7 mouse cellular contexts compared by ENCODE assay signal in the genomic region with DNA sequence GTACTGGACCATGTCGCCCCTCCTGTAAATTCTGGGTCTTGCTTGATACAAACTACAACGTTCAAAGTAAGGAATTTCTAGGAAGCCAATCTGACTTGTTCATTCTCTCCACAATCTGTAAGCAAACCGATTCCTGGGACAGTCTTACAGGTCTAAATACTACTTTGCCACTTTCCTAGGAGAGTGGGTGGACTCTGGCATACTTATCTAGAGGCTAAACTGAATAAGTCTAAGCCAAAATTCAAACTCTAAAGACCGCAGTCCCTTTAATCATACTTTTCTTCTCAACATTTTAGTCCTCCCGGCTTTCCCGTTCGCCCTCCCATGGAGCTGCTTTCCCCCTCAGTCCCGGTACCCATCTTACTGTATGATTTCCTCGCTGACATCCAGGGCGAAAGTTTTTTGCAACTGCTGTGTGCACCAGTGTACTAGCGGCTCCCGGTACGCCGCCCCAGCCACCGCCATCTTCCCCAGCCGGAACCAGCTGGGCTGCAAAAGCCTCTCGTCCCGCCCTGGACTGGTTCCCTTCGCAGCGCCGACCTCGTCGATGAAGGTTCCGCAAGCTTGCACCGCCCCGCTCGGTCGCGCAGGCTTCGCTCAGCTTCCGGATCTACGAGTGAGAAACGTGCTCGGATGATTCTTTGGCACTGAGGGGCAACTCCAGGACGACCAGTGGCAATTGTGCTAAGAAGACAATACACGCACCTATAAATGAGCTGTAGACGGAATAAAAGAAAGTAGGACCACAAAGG. TPM values are rescaled to one million over a fixed set of nuclear protein-coding genes. Genes with fewer than 3 reads are reported as not detected.
DNase-seq lines count a peak whose midpoint lies in the region; ATAC-seq lines count a peak whose summit lies in the region.

No protein-coding gene starts in this region.

- H3K4me3 ChIP-seq in limb, embryonic 10.5 days: peak overlapping the region; percentile 76
- peak overlapping the region; percentile 67 for H3K4me3 ChIP-seq in midbrain, embryonic 13.5 days (replicated peaks)

- peaks cover 12% of the 10 kb centered on the region for H3K4me1 ChIP-seq in limb, embryonic 10.5 days
- peaks cover 11% of the 10 kb centered on the region for H3K4me1 ChIP-seq in midbrain, embryonic 13.5 days (replicated peaks)

- peaks cover 6% of the 10 kb centered on the region; the same call in 1 of the 2 replicates for H3K36me3 ChIP-seq in limb, embryonic 10.5 days
- H3K36me3 ChIP-seq in midbrain, embryonic 13.5 days: peaks cover 5% of the 10 kb centered on the region; the same call in 1 of the 2 replicates

- ATAC-seq in midbrain, embryonic 13.5 days: peak; percentile 95

- H3K9me3 ChIP-seq in limb, embryonic 10.5 days (replicated peaks): no peaks in the 10 kb centered on the region
- no peaks in the 10 kb centered on the region for H3K9me3 ChIP-seq in midbrain, embryonic 13.5 days

- peak; percentile 87 for DNase-seq in adrenal gland, adult 8-10 months
- peak; percentile 92 for DNase-seq in embryo, embryonic 9.5 days (ENCODE audit: extremely low spot score)
- DNase-seq in gastrocnemius, postnatal 4 days (ENCODE audit: low spot score in 2 of 2): peak; percentile 83 to 92
- peak; percentile 84 for DNase-seq in kidney, adult 11 months
- peak; percentile 93 for DNase-seq in limb, embryonic 10.5 days (ENCODE audit: low spot score)
- DNase-seq in spleen, adult 12 weeks (ENCODE audit: low spot score): peak; percentile 77

- H3K27me3 ChIP-seq in limb, embryonic 10.5 days (ENCODE audit: low read depth, poor library complexity, severe bottlenecking): no peaks in the 10 kb centered on the region
- H3K27me3 ChIP-seq in midbrain, embryonic 13.5 days: no peaks in the 10 kb centered on the region

- under 1% methylated on average over 37 of the region's 37 CpGs for WGBS in limb, embryonic 10.5 days
- WGBS in midbrain, embryonic 13.5 days: under 1% methylated on average over 37 of the region's 37 CpGs

- peak overlapping the region; percentile 66 for H3K4me2 ChIP-seq in midbrain, embryonic 13.5 days (replicated peaks)

- peak overlapping the region; percentile 73 for H3K9ac ChIP-seq in midbrain, embryonic 13.5 days (replicated peaks)

- H3K27ac ChIP-seq in limb, embryonic 10.5 days: peak overlapping the region; percentile 83
- H3K27ac ChIP-seq in midbrain, embryonic 13.5 days: peak overlapping the region; percentile 59

RNA-seq across cellular contexts. Expression of a gene that starts 5.3 kb away (rescaled TPM):
- total RNA-seq in adrenal gland, adult 8-10 months (2022): under 1 TPM; 0.61 to 0.97 (median 0.90) TPM
- total RNA-seq in gastrocnemius, postnatal 4 days (2021): 10 to 100 TPM; 28.6 to 29.1 TPM
- polyA plus RNA-seq in limb, embryonic 10.5 days (2016; fragmentation: Nextera tagmentation; extraction: Ambion mirVana): 338 and 354 TPM in 2 replicates
- 62.0 and 72.5 TPM in 2 replicates for polyA plus RNA-seq in midbrain, embryonic 13.5 days (2015; fragmentation: Nextera tagmentation; extraction: Ambion mirVana)

RNA-seq across cellular contexts. Expression of a gene that starts 23.9 kb away (rescaled TPM):
- 10 to 100 TPM; 46.5 to 53.5 (median 48.1) TPM for total RNA-seq in adrenal gland, adult 8-10 months (2022)
- total RNA-seq in gastrocnemius, postnatal 4 days (2021): 10 to 100 TPM; 23.9 to 24.4 TPM
- polyA plus RNA-seq in limb, embryonic 10.5 days (2016; fragmentation: Nextera tagmentation; extraction: Ambion mirVana): 29.8 and 32.5 TPM in 2 replicates
- polyA plus RNA-seq in midbrain, embryonic 13.5 days (2015; fragmentation: Nextera tagmentation; extraction: Ambion mirVana): 31.3 and 32.2 TPM in 2 replicates

RNA-seq across cellular contexts. Expression of a gene that starts 24.0 kb away (rescaled TPM):
- total RNA-seq in adrenal gland, adult 8-10 months (2022): 10 to 100 TPM; 17.0 to 32.9 (median 26.0) TPM
- total RNA-seq in gastrocnemius, postnatal 4 days (2021): 10 to 100 TPM; 15.3 to 16.5 TPM
- 11.8 and 15.4 TPM in 2 replicates for polyA plus RNA-seq in limb, embryonic 10.5 days (2016; fragmentation: Nextera tagmentation; extraction: Ambion mirVana)
- polyA plus RNA-seq in midbrain, embryonic 13.5 days (2015; fragmentation: Nextera tagmentation; extraction: Ambion mirVana): 24.5 and 25.4 TPM in 2 replicates

RNA-seq across cellular contexts. Expression of a gene that starts 57.4 kb away (rescaled TPM):
- 10 to 100 TPM; 23.8 to 33.5 (median 28.4) TPM for total RNA-seq in adrenal gland, adult 8-10 months (2022)
- 10 to 100 TPM; 34.1 to 39.0 TPM for total RNA-seq in gastrocnemius, postnatal 4 days (2021)
- 7.5 and 7.6 TPM in 2 replicates for polyA plus RNA-seq in limb, embryonic 10.5 days (2016; fragmentation: Nextera tagmentation; extraction: Ambion mirVana)
- polyA plus RNA-seq in midbrain, embryonic 13.5 days (2015; fragmentation: Nextera tagmentation; extraction: Ambion mirVana): 9.9 and 10.5 TPM in 2 replicates

Comparison
In these comparisons a context has a peak if more than half of its experiments do, and no peak if none do; other contexts are left out.
1. Peak in every context shown above with its lines: DNase-seq, ATAC-seq, H3K4me3 ChIP-seq and H3K27ac ChIP-seq.
2. RNA of a gene that starts 5.3 kb away (total RNA-seq): 28.6 to 29.1 TPM in gastrocnemius, postnatal 4 days; 0.61 to 0.97 TPM in adrenal gland, adult 8-10 months; every median in the first group is over 10 times any median in the second.